Mouse (Mus musculus) sigmoid colon, adult 10 weeks (tissue): Measurements from ENCODE around the gene Gm3045. TPM values are rescaled to one million over a fixed set of nuclear protein-coding genes. Genes with fewer than 3 reads are reported as not detected.

Source experiments
- polyA plus RNA-seq: library from polyadenylated mRNA; stranded (reverse); fragments of 350-450 nt; fragmentation: Illumina TruSeq; extraction: RNeasy Lipid Tissue Mini Kit (QIAGEN cat#74804); gene quantifications from one replicate; pipeline ENCODE4 v1.2.3, GENCODE M21; 2014; ENCODE audit warnings: low read depth, low replicate concordance

Gm3045 gene
- not detected for polyA plus RNA-seq

GRCm38 (mm10) chr13:56426365-56426764 is at the start of gene Gm3045:
Gm3045 (plus strand) TSS chr13:56426594.

GRCm38 (mm10) chr13:56438211-56439075 is 12.0 kb downstream of the Gm3045 start, which contains the start of gene Slc25a48:
Slc25a48 (plus strand) TSS chr13:56438355.

GRCm38 (mm10) chr13:56482146-56482545 is 55.8 kb downstream of the Gm3045 start, which contains the start of gene Il9:
Il9 (minus strand) TSS chr13:56482246.

Other genes with a start within 250 kb of the Gm3045 start
- gene Tifab, start 247.7 kb upstream of the Gm3045 start, polyA plus RNA-seq: 1.5 TPM
- gene Neurog1, start 174.4 kb upstream of the Gm3045 start, polyA plus RNA-seq: not detected
- gene Cxcl14, start 130.0 kb upstream of the Gm3045 start, polyA plus RNA-seq: 5.6 TPM
- 0.19 TPM for gene Slc25a48, start 11.8 kb downstream of the Gm3045 start, polyA plus RNA-seq
- gene Il9, start 55.7 kb downstream of the Gm3045 start, polyA plus RNA-seq: not detected
- 1.7 TPM for gene Fbxl21, start 95.9 kb downstream of the Gm3045 start, polyA plus RNA-seq
- gene Lect2, start 121.9 kb downstream of the Gm3045 start, polyA plus RNA-seq: not detected
- 20.5 TPM for gene Tgfbi, start 182.9 kb downstream of the Gm3045 start, polyA plus RNA-seq